Comparison of ENCODE assay signal across 18 mouse cellular contexts in genomic region chr2:28402128-28402527, GRCm38 (mm10). TPM values are rescaled to one million over a fixed set of nuclear protein-coding genes. Genes with fewer than 3 reads are reported as not detected.
DNase-seq lines count a peak whose midpoint lies in the region; ATAC-seq and TF ChIP-seq lines count a peak whose summit lies in the region.
"Had no signal": no experiment of that assay in that cellular context is flagged by ENCODE, and none has a peak within 500 bp of the region (broad histone marks: within the 10 kb centered on the region; RNA-seq: fewer than 3 reads in every experiment).

No protein-coding gene starts in this region.

- no peak for DNase-seq in neural tube, embryonic 10.5 days (ENCODE audit: extremely low spot score, low spot score)
- no peak for DNase-seq in hindbrain, postnatal 0 days (ENCODE audit: low spot score)
- peak; percentile 36 for DNase-seq in splenic B cell, adult 2 months (ENCODE audit: low read depth, low spot score)
- no peak for DNase-seq in cerebellum, postnatal 10 days
- DNase-seq in right cerebral cortex, postnatal 14 days, result no peak
- DNase-seq: cerebellum, adult 18-20 months; gastrocnemius, postnatal 36 days; layer of hippocampus, postnatal 36 days; lung, adult 2 months; thymus, adult 2 months had no signal

- no peak overlapping the region for H3K4me2 ChIP-seq in intestine, embryonic 16.5 days (ENCODE audit: low read depth, low read length)
- H3K4me2 ChIP-seq in intestine, postnatal 0 days (replicated peaks; ENCODE audit: low read depth), result no peak overlapping the region
- no peak overlapping the region for H3K4me2 ChIP-seq in neural tube, embryonic 13.5 days
- no peak overlapping the region for H3K4me2 ChIP-seq in hindbrain, postnatal 0 days (ENCODE audit: low read depth, low read length)
- H3K4me2 ChIP-seq: heart, embryonic 13.5 days; limb, embryonic 12.5 days; midbrain, embryonic 12.5 days had no signal

- no peak for ATAC-seq in intestine, embryonic 16.5 days
- no peak for ATAC-seq in intestine, postnatal 0 days
- ATAC-seq in neural tube, embryonic 13.5 days (ENCODE audit: low read depth), result peak; percentile 20; the same call in 1 of the 2 replicates
- ATAC-seq in hindbrain, postnatal 0 days, result no peak
- ATAC-seq: CD4-positive, CD25-positive, alpha-beta regulatory T cell, adult 4 months; forebrain, embryonic 16.5 days had no signal

- no peaks in the 10 kb centered on the region for H3K9me3 ChIP-seq in intestine, embryonic 16.5 days (ENCODE audit: control insufficient read depth, low read length)
- H3K9me3 ChIP-seq in intestine, postnatal 0 days (ENCODE audit: control insufficient read depth), result no peaks in the 10 kb centered on the region
- H3K9me3 ChIP-seq in neural tube, embryonic 13.5 days, result no peaks in the 10 kb centered on the region
- H3K9me3 ChIP-seq in hindbrain, postnatal 0 days (ENCODE audit: low read length), result no peaks in the 10 kb centered on the region
- H3K9me3 ChIP-seq: heart, embryonic 13.5 days; limb, embryonic 12.5 days; midbrain, embryonic 12.5 days had no signal

- H3K4me1 ChIP-seq in intestine, embryonic 16.5 days (ENCODE audit: control insufficient read depth, insufficient read depth, low read length), result no peaks in the 10 kb centered on the region
- H3K4me1 ChIP-seq in intestine, postnatal 0 days (replicated peaks; ENCODE audit: control insufficient read depth, insufficient read depth, low read length), result no peaks in the 10 kb centered on the region
- H3K4me1 ChIP-seq in neural tube, embryonic 13.5 days (replicated peaks), result peaks cover 25% of the 10 kb centered on the region
- H3K4me1 ChIP-seq in hindbrain, postnatal 0 days (ENCODE audit: insufficient read depth, low read length), result peaks cover 7% of the 10 kb centered on the region; the same call in 1 of the 2 replicates
- H3K4me1 ChIP-seq: heart, embryonic 13.5 days had no signal

- TF ChIP-seq CTCF in intestine, postnatal 0 days (IDR thresholded peaks at IDR 0.05; ENCODE audit: low read depth), result no peak
- no peak for TF ChIP-seq CTCF in hindbrain, postnatal 0 days (IDR thresholded peaks at IDR 0.05; ENCODE audit: low read depth)

- H3K27ac ChIP-seq in intestine, embryonic 16.5 days (ENCODE audit: low read length), result 0 out of 2 replicates have a peak overlapping the region, but pooled peaks have one; percentile 15
- no peak overlapping the region for H3K27ac ChIP-seq in intestine, postnatal 0 days (ENCODE audit: low read depth, low read length)
- H3K27ac ChIP-seq in neural tube, embryonic 13.5 days (replicated peaks), result peak overlapping the region; percentile 81
- peak overlapping the region; percentile 45; the same call in 1 of the 2 replicates for H3K27ac ChIP-seq in hindbrain, postnatal 0 days
- H3K27ac ChIP-seq: heart, embryonic 13.5 days; limb, embryonic 12.5 days; midbrain, embryonic 12.5 days had no signal

- no peak overlapping the region for H3K9ac ChIP-seq in intestine, embryonic 16.5 days (ENCODE audit: low read depth, low read length)
- H3K9ac ChIP-seq in intestine, postnatal 0 days (ENCODE audit: low read depth, low read length), result no peak overlapping the region
- no peak overlapping the region for H3K9ac ChIP-seq in neural tube, embryonic 13.5 days
- no peak overlapping the region for H3K9ac ChIP-seq in hindbrain, postnatal 0 days (replicated peaks; ENCODE audit: low read length)
- H3K9ac ChIP-seq: heart, embryonic 13.5 days; limb, embryonic 12.5 days; midbrain, embryonic 12.5 days had no signal

- H3K27me3 ChIP-seq in intestine, embryonic 16.5 days (replicated peaks; ENCODE audit: control insufficient read depth, insufficient read depth, low read length), result no peaks in the 10 kb centered on the region
- H3K27me3 ChIP-seq in intestine, postnatal 0 days (replicated peaks; ENCODE audit: control insufficient read depth, insufficient read depth, low read length), result no peaks in the 10 kb centered on the region
- no peaks in the 10 kb centered on the region for H3K27me3 ChIP-seq in neural tube, embryonic 13.5 days
- no peaks in the 10 kb centered on the region for H3K27me3 ChIP-seq in hindbrain, postnatal 0 days (ENCODE audit: insufficient read depth, low read length)
- no peaks in the 10 kb centered on the region for H3K27me3 ChIP-seq in splenic B cell, adult 2 months (ENCODE audit: control insufficient read depth, insufficient read depth, low read length, poor library complexity, severe bottlenecking)
- H3K27me3 ChIP-seq: limb, embryonic 12.5 days; midbrain, embryonic 12.5 days had no signal

- no peaks in the 10 kb centered on the region for H3K36me3 ChIP-seq in intestine, embryonic 16.5 days (ENCODE audit: control insufficient read depth, insufficient read depth, low read length)
- no peaks in the 10 kb centered on the region for H3K36me3 ChIP-seq in intestine, postnatal 0 days (ENCODE audit: control insufficient read depth, insufficient read depth)
- no peaks in the 10 kb centered on the region for H3K36me3 ChIP-seq in neural tube, embryonic 13.5 days
- H3K36me3 ChIP-seq in hindbrain, postnatal 0 days (ENCODE audit: insufficient read depth, low read length), result no peaks in the 10 kb centered on the region
- H3K36me3 ChIP-seq in splenic B cell, adult 2 months (ENCODE audit: control insufficient read depth, insufficient read depth, low read length, poor library complexity, severe bottlenecking), result no peaks in the 10 kb centered on the region
- H3K36me3 ChIP-seq: heart, embryonic 13.5 days; limb, embryonic 12.5 days; midbrain, embryonic 12.5 days had no signal

- no peak overlapping the region for H3K4me3 ChIP-seq in intestine, embryonic 16.5 days (ENCODE audit: low read length)
- H3K4me3 ChIP-seq in intestine, postnatal 0 days (ENCODE audit: low read depth, low read length), result no peak overlapping the region
- no peak overlapping the region for H3K4me3 ChIP-seq in neural tube, embryonic 13.5 days
- no peak overlapping the region for H3K4me3 ChIP-seq in hindbrain, postnatal 0 days (ENCODE audit: low read length)
- H3K4me3 ChIP-seq: heart, embryonic 13.5 days; limb, embryonic 12.5 days; midbrain, embryonic 12.5 days had no signal

RNA-seq across cellular contexts. Expression of gene Ppp1r26, which starts 44.5 kb away (rescaled TPM):
- polyA plus RNA-seq in intestine, embryonic 16.5 days (2015; fragmentation: Nextera tagmentation; extraction: Ambion mirVana), result 2.1 and 2.3 TPM in 2 replicates
- polyA plus RNA-seq in intestine, postnatal 0 days (2015; fragmentation: Nextera tagmentation; extraction: Ambion mirVana), result 0.61 and 0.73 TPM in 2 replicates
- 10.3 and 11.1 TPM in 2 replicates for polyA plus RNA-seq in neural tube, embryonic 13.5 days (2015; fragmentation: Nextera tagmentation; extraction: Ambion mirVana)
- 58.8 and 78.7 TPM in 2 replicates for total RNA-seq in hindbrain, postnatal 0 days (2014; rRNA removed)
- polyA plus RNA-seq in hindbrain, postnatal 0 days (2015; fragmentation: Nextera tagmentation; extraction: Ambion mirVana), result 10.4 and 11.2 TPM in 2 replicates
- polyA plus RNA-seq: CD4-positive, CD25-positive, alpha-beta regulatory T cell, adult 4 months had no signal
